Mouse (Mus musculus) neural tube, embryonic 11.5 days (tissue): ENCODE measurements at regions not wholly inside any gene's neighbourhood (a gene's known extent, or its start where the extent isn't known, plus 50 kb on each side); places are given as distances from the start of the nearest gene placed in this dataset.

Experiments used
- ATAC-seq: fragments of 200-750 bp; cut with Nextera tagmentation; 2 replicates; pipeline ENCODE4 v1.8.0; 2017; ENCODE audit warnings: moderate number of reproducible peaks, mild to moderate bottlenecking, moderate TSS enrichment, moderate library complexity; ENCODE audit not compliant: insufficient read depth, low FRiP score, low TSS enrichment
- DNase-seq: peaks from one replicate; pipeline ENCODE4 v3.0.0-alpha.2; 2015; ENCODE audit warnings: low spot score
- H3K27ac ChIP-seq: fragments of 300-500 bp; sonication (generic); 2 replicates; pipeline ENCODE4 v1.5.1; 2014; ENCODE audit warnings: low read depth, mild to moderate bottlenecking, low read length
- H3K27me3 ChIP-seq: fragments of 300-500 bp; sonication (generic); 2 replicates; pipeline ENCODE4 v1.6.1; 2014; ENCODE audit warnings: mild to moderate bottlenecking, low read length, mixed read lengths; ENCODE audit not compliant: control insufficient read depth, insufficient read depth
- H3K36me3 ChIP-seq: fragments of 300-500 bp; sonication (generic); 2 replicates; pipeline ENCODE4 v1.6.1; 2014; ENCODE audit warnings: mild to moderate bottlenecking, low read length, moderate library complexity, mixed read lengths; ENCODE audit not compliant: control insufficient read depth, insufficient read depth
- H3K4me1 ChIP-seq: fragments of 300-500 bp; sonication (generic); 2 replicates; pipeline ENCODE4 v1.6.1; 2014; ENCODE audit warnings: low read length, mixed read lengths; ENCODE audit not compliant: control insufficient read depth, insufficient read depth
- H3K4me2 ChIP-seq: fragments of 300-500 bp; sonication (generic); 2 replicates; pipeline ENCODE4 v1.6.1; 2014; ENCODE audit warnings: low read depth, mild to moderate bottlenecking, moderate library complexity
- H3K4me3 ChIP-seq: fragments of 300-500 bp; sonication (generic); 2 replicates; pipeline ENCODE4 v1.5.1; 2014; ENCODE audit warnings: low read depth, low read length
- H3K9ac ChIP-seq: fragments of 300-500 bp; sonication (generic); 2 replicates; pipeline ENCODE4 v1.6.1; 2014; ENCODE audit warnings: mild to moderate bottlenecking, low read length
- H3K9me3 ChIP-seq: fragments of 300-500 bp; sonication (generic); 2 replicates; pipeline ENCODE4 v1.6.1; 2016; ENCODE audit warnings: low read length; ENCODE audit not compliant: control insufficient read depth
- WGBS: fragments of 180-500 bp; shearing (Covaris S2); extraction: QIAGEN DNeasy Blood & Tissue Kit; methylation state at CpG from one replicate; pipeline ENCODE4 v1.1.7; 2014; 5-methylcytosine and 5-hydroxymethylcytosine counted together

- Histone ChIP-seq H3K4me1 (peaks cover 2% of the 10 kb centered on the region; the same call in 1 of the 2 replicates), H3K9me3 (no peaks in the 10 kb centered on the region), H3K36me3 (no peaks in the 10 kb centered on the region), H3K4me3 (no peak overlapping the region), H3K9ac (no peak overlapping the region), H3K27ac (no peak overlapping the region), H3K4me2 (no peak overlapping the region), H3K27me3 (no peaks in the 10 kb centered on the region)
- ATAC-seq (no peak), DNase-seq (no peak)
- WGBS: 90% methylated on average over 4 of the region's 4 CpGs
These were observed 201.5 kb downstream of the Pten start for GRCm38 (mm10) chr19:32958791-32959190.

- Histone ChIP-seq H3K4me1 (peaks cover 2% of the 10 kb centered on the region; the same call in 1 of the 2 replicates), H3K4me3 (no peak overlapping the region), H3K9ac (no peak overlapping the region), H3K36me3 (no peaks in the 10 kb centered on the region), H3K9me3 (no peaks in the 10 kb centered on the region), H3K27ac (no peak overlapping the region), H3K27me3 (no peaks in the 10 kb centered on the region), H3K4me2 (no peak overlapping the region)
- WGBS: 76% methylated on average over 5 of the region's 5 CpGs
- ATAC-seq (no peak), DNase-seq (no peak)
These were observed 202.5 kb downstream of the Pten start for GRCm38 (mm10) chr19:32959844-32960195.

- H3K9me3 ChIP-seq: no peaks in the 10 kb centered on the region
- no peak overlapping the region for H3K4me3 ChIP-seq
- DNase-seq: no peak
- no peak overlapping the region for H3K4me2 ChIP-seq
- peaks cover 2% of the 10 kb centered on the region; the same call in 1 of the 2 replicates for H3K4me1 ChIP-seq
- no peaks in the 10 kb centered on the region for H3K36me3 ChIP-seq
- H3K27me3 ChIP-seq: no peaks in the 10 kb centered on the region
- no peak for ATAC-seq
- H3K27ac ChIP-seq: no peak overlapping the region
- 68% methylated on average over 9 of the region's 9 CpGs for WGBS
- no peak overlapping the region for H3K9ac ChIP-seq
These were observed 203.1 kb downstream of the Pten start for GRCm38 (mm10) chr19:32960196-32960947.

GRCm38 (mm10) chr19:32961525-32961924, 204.2 kb downstream of the Pten start:
- Histone ChIP-seq H3K4me3 (no peak overlapping the region), H3K4me1 (no peaks in the 10 kb centered on the region; the same call in 1 of the 2 replicates), H3K4me2 (no peak overlapping the region), H3K36me3 (no peaks in the 10 kb centered on the region), H3K27me3 (no peaks in the 10 kb centered on the region), H3K9me3 (no peaks in the 10 kb centered on the region), H3K27ac (no peak overlapping the region), H3K9ac (no peak overlapping the region)
- no peak for ATAC-seq
- DNase-seq: no peak
- 82% methylated on average over 5 of the region's 5 CpGs for WGBS

- H3K4me1 ChIP-seq: no peaks in the 10 kb centered on the region
- no peaks in the 10 kb centered on the region for H3K36me3 ChIP-seq
- H3K9ac ChIP-seq: no peak overlapping the region
- no peak for ATAC-seq
- no peak for DNase-seq
- H3K9me3 ChIP-seq: no peaks in the 10 kb centered on the region
- H3K4me3 ChIP-seq: no peak overlapping the region
- H3K27me3 ChIP-seq: no peaks in the 10 kb centered on the region
- no peak overlapping the region for H3K27ac ChIP-seq
- WGBS: 23% methylated on average over 1 of the region's 1 CpGs
- no peak overlapping the region for H3K4me2 ChIP-seq
These were observed 206.7 kb downstream of the Pten start for GRCm38 (mm10) chr19:32963983-32964382.

- H3K27ac ChIP-seq: no peak overlapping the region
- H3K4me2 ChIP-seq: no peak overlapping the region
- no peaks in the 10 kb centered on the region for H3K9me3 ChIP-seq
- ATAC-seq: no peak
- DNase-seq: no peak
- 77% methylated on average over 2 of the region's 2 CpGs for WGBS
- no peaks in the 10 kb centered on the region for H3K27me3 ChIP-seq
- no peak overlapping the region for H3K4me3 ChIP-seq
- no peaks in the 10 kb centered on the region for H3K4me1 ChIP-seq
- no peaks in the 10 kb centered on the region for H3K36me3 ChIP-seq
- no peak overlapping the region for H3K9ac ChIP-seq
These were observed 208.2 kb downstream of the Pten start for GRCm38 (mm10) chr19:32965488-32965887.

- DNase-seq (no peak), ATAC-seq (no peak)
- Histone ChIP-seq H3K9me3 (no peaks in the 10 kb centered on the region), H3K27ac (no peak overlapping the region), H3K27me3 (no peaks in the 10 kb centered on the region), H3K4me2 (no peak overlapping the region), H3K4me3 (no peak overlapping the region), H3K36me3 (no peaks in the 10 kb centered on the region), H3K4me1 (no peaks in the 10 kb centered on the region), H3K9ac (no peak overlapping the region)
- WGBS: 63% methylated on average over 7 of the region's 7 CpGs
These were observed 212.0 kb downstream of the Pten start for GRCm38 (mm10) chr19:32969213-32969776.

GRCm38 (mm10) chr19:32972116-32972515, 214.8 kb downstream of the Pten start:
- no peak overlapping the region for H3K4me3 ChIP-seq
- H3K9ac ChIP-seq: no peak overlapping the region
- WGBS: 93% methylated on average over 6 of the region's 6 CpGs
- H3K36me3 ChIP-seq: no peaks in the 10 kb centered on the region
- no peak overlapping the region for H3K4me2 ChIP-seq
- DNase-seq: no peak
- H3K9me3 ChIP-seq: no peaks in the 10 kb centered on the region
- no peaks in the 10 kb centered on the region for H3K27me3 ChIP-seq
- H3K4me1 ChIP-seq: no peaks in the 10 kb centered on the region
- ATAC-seq: no peak
- no peak overlapping the region for H3K27ac ChIP-seq

GRCm38 (mm10) chr19:32973130-32973529, 215.8 kb downstream of the Pten start:
- Histone ChIP-seq H3K27ac (no peak overlapping the region), H3K9ac (no peak overlapping the region), H3K27me3 (no peaks in the 10 kb centered on the region), H3K36me3 (no peaks in the 10 kb centered on the region), H3K4me1 (no peaks in the 10 kb centered on the region), H3K4me2 (no peak overlapping the region), H3K4me3 (no peak overlapping the region), H3K9me3 (no peaks in the 10 kb centered on the region)
- WGBS: 80% methylated on average over 3 of the region's 3 CpGs
- no peak for ATAC-seq
- no peak for DNase-seq
